Mouse (Mus musculus) lung, embryonic 16.5 days (tissue): Measurements from ENCODE around the gene Ndufaf4. TPM values are rescaled to one million over a fixed set of nuclear protein-coding genes. Genes with fewer than 3 reads are reported as not detected.

ENCODE experiments used
- ATAC-seq: fragments of 200-750 bp; cut with Nextera tagmentation; 2 replicates; pipeline ENCODE4 v1.8.0; 2017; ENCODE audit warnings: low read depth, mild to moderate bottlenecking, moderate library complexity
- H3K27ac ChIP-seq: fragments of 300-500 bp; sonication (generic); 2 replicates; pipeline ENCODE4 v1.5.1; 2014; ENCODE audit warnings: mild to moderate bottlenecking, control low read depth, low read length
- H3K27me3 ChIP-seq: fragments of 300-500 bp; sonication (generic); 2 replicates; pipeline ENCODE4 v1.6.1; 2014; ENCODE audit warnings: low read depth, low read length, mixed read lengths; ENCODE audit not compliant: control insufficient read depth, insufficient read depth
- H3K36me3 ChIP-seq: fragments of 300-500 bp; sonication (generic); 2 replicates; pipeline ENCODE4 v1.6.1; 2014; ENCODE audit warnings: low read length; ENCODE audit not compliant: control insufficient read depth, insufficient read depth
- H3K4me1 ChIP-seq: fragments of 300-500 bp; sonication (generic); replicated peaks from 2 replicates; pipeline ENCODE4 v1.6.1; 2014; ENCODE audit warnings: low read length, mixed read lengths; ENCODE audit not compliant: control insufficient read depth, insufficient read depth
- H3K4me2 ChIP-seq: fragments of 300-500 bp; sonication (generic); 2 replicates; pipeline ENCODE4 v1.6.1; 2014; ENCODE audit warnings: low read depth, low read length, control low read depth
- H3K4me3 ChIP-seq: fragments of 300-500 bp; sonication (generic); 2 replicates; pipeline ENCODE4 v1.5.1; 2014; ENCODE audit warnings: mild to moderate bottlenecking, low read length, control low read depth
- H3K9ac ChIP-seq: fragments of 300-500 bp; sonication (generic); 2 replicates; pipeline ENCODE4 v1.6.1; 2014; ENCODE audit warnings: low read length, control low read depth
- H3K9me3 ChIP-seq: fragments of 300-500 bp; sonication (generic); 2 replicates; pipeline ENCODE4 v1.6.1; 2016; ENCODE audit warnings: low read length; ENCODE audit not compliant: control insufficient read depth
- WGBS: fragments of 180-500 bp; shearing (Covaris S2); extraction: QIAGEN DNeasy Blood & Tissue Kit; methylation state at CpG from one replicate; pipeline ENCODE4 v1.1.7; 2014; 5-methylcytosine and 5-hydroxymethylcytosine counted together
- polyA plus RNA-seq: library from polyadenylated mRNA; unstranded; fragments of >200 nt; fragmentation: Nextera tagmentation; extraction: Ambion mirVana; gene quantifications from 2 replicates; pipeline ENCODE4 v1.2.1, GENCODE M21; 2015

Gene Ndufaf4
- polyA plus RNA-seq, 1 experiment from 2014 or later: 33.8 TPM

DNA sequence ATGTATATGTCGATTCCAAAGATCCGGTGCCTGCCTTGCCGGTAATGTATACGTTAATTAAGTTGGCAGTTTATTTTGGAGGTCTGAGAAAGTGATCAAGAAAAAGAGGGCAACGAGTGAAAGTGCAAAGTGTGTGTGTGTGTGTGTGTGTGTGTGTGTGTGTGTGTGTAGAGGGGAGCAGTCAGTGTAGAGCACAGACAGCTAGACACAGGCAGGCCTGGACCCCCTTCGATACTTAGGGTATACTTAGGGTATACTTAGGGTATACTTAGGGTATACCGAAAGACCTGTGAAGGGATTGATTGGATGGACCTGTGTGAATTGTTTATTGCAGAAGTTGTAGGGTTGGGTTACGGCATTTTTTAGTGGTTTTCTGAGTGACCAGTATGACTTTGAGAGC lies 753 bp downstream of the Ndufaf4 start:
- Histone ChIP-seq H3K9ac (peak overlapping the region; percentile 80), H3K27ac (no peak overlapping the region), H3K4me1 (peaks cover 10% of the 10 kb centered on the region), H3K4me3 (peak overlapping the region; percentile 76), H3K9me3 (no peaks in the 10 kb centered on the region), H3K27me3 (no peaks in the 10 kb centered on the region), H3K36me3 (peaks cover 9% of the 10 kb centered on the region; the same call in 1 of the 2 replicates), H3K4me2 (peak overlapping the region; percentile 91)
- 23% methylated on average over 8 of the region's 8 CpGs for WGBS
- no peak for ATAC-seq

- ATAC-seq: no peak
These were observed 1.3 kb downstream of the Ndufaf4 start for GRCm38 (mm10) chr4:24899146-24899545.

DNA sequence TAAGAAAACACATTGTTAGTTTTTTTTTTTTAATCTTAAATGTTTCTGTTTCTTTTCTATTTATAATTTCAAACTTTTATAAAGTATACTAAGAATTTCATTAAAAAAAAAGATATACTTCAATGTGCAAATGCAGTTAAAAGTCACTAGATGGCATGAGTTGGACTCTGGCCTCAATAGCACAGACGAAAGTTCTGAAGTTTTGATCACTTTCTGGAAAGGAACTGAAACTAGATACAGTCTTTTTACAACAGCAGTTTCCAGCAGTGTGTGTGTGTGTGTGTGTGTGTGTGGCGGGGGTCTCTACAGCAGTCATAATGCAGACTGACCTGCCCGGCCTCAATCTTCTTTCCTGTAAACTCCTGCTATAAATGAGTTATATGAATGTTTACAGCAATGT lies 9.9 kb downstream of the Ndufaf4 start:
- ATAC-seq: no peak
- 54% methylated on average over 3 of the region's 3 CpGs for WGBS

More at GRCm38 (mm10) chr4:24899146-24899545, 1.3 kb downstream of the Ndufaf4 start:
- no peak overlapping the region for H3K27ac ChIP-seq
- H3K9ac ChIP-seq: peak overlapping the region; percentile 20; the same call in 1 of the 2 replicates
- H3K4me2 ChIP-seq: peak overlapping the region; percentile 91
- H3K4me1 ChIP-seq: peaks cover 10% of the 10 kb centered on the region
- H3K4me3 ChIP-seq: peak overlapping the region; percentile 76
- WGBS: 28% methylated on average over 4 of the region's 4 CpGs
- no peaks in the 10 kb centered on the region for H3K9me3 ChIP-seq
- peaks cover 9% of the 10 kb centered on the region; the same call in 1 of the 2 replicates for H3K36me3 ChIP-seq
- H3K27me3 ChIP-seq: no peaks in the 10 kb centered on the region

DNA sequence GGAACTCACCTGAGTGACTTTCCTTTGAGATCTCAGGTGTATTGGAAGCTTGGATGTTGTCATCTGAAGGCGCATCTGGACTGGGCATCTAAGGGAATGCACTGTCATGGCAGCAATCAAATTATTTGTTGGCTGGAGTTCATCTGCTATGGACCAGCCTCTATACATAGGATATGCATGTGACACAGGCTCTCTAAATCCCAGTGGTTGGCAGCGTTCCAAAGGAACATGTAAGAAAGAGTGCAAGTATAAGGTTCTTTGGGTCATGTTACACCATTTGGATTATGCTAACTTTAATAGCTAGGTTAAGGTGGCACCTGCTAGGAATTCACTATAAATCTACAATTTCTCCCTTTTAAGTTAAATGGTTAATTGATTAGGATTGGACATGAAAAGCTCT lies 17.7 kb downstream of the Ndufaf4 start:
- Histone ChIP-seq H3K9ac (no peak overlapping the region), H3K27me3 (no peaks in the 10 kb centered on the region), H3K4me2 (no peak overlapping the region), H3K27ac (no peak overlapping the region), H3K4me1 (no peaks in the 10 kb centered on the region), H3K36me3 (no peaks in the 10 kb centered on the region), H3K4me3 (no peak overlapping the region), H3K9me3 (no peaks in the 10 kb centered on the region)
- ATAC-seq: no peak
- 84% methylated on average over 2 of the region's 2 CpGs for WGBS

More for the DNA sequence above, 9.9 kb downstream of the Ndufaf4 start:
- no peak overlapping the region for H3K27ac ChIP-seq
- H3K36me3 ChIP-seq: peaks cover 4% of the 10 kb centered on the region; the same call in 1 of the 2 replicates
- H3K9me3 ChIP-seq: no peaks in the 10 kb centered on the region
- no peak overlapping the region for H3K4me2 ChIP-seq
- H3K9ac ChIP-seq: no peak overlapping the region
- no peaks in the 10 kb centered on the region for H3K4me1 ChIP-seq
- no peak overlapping the region for H3K4me3 ChIP-seq
- no peaks in the 10 kb centered on the region for H3K27me3 ChIP-seq

- WGBS: 51% methylated on average over 5 of the region's 5 CpGs
- H3K27me3 ChIP-seq: no peaks in the 10 kb centered on the region
- no peak overlapping the region for H3K4me3 ChIP-seq
- H3K4me2 ChIP-seq: no peak overlapping the region
- no peaks in the 10 kb centered on the region for H3K36me3 ChIP-seq
- no peak for ATAC-seq
- H3K9ac ChIP-seq: no peak overlapping the region
- H3K9me3 ChIP-seq: no peaks in the 10 kb centered on the region
- no peaks in the 10 kb centered on the region for H3K4me1 ChIP-seq
- no peak overlapping the region for H3K27ac ChIP-seq
These were observed 22.2 kb downstream of the Ndufaf4 start for GRCm38 (mm10) chr4:24920006-24920577.

DNA sequence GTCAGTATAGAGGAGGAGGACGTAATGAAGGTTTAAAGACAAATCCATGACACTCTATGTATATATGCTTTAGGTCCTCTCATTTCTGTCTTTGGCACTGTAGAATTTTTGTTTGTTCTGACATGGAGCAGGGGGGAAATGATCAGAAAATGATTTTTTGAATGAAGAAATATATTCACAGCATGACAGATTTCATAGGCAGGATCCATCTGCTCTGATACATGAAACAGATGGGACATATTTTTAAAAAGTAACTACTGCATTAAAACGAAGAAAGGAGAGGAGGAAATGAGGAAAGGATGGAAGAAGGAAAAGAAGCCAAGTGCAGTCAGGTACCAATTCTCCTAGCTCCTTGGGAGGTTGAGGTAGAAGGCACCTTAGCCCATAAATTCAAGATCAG lies 26.8 kb downstream of the Ndufaf4 start:
- no peak overlapping the region for H3K4me2 ChIP-seq
- no peaks in the 10 kb centered on the region for H3K27me3 ChIP-seq
- no peak overlapping the region for H3K27ac ChIP-seq
- ATAC-seq: no peak
- H3K4me1 ChIP-seq: no peaks in the 10 kb centered on the region
- H3K9ac ChIP-seq: no peak overlapping the region
- H3K9me3 ChIP-seq: no peaks in the 10 kb centered on the region
- H3K36me3 ChIP-seq: no peaks in the 10 kb centered on the region
- H3K4me3 ChIP-seq: no peak overlapping the region
- 67% methylated on average over 2 of the region's 2 CpGs for WGBS

DNA sequence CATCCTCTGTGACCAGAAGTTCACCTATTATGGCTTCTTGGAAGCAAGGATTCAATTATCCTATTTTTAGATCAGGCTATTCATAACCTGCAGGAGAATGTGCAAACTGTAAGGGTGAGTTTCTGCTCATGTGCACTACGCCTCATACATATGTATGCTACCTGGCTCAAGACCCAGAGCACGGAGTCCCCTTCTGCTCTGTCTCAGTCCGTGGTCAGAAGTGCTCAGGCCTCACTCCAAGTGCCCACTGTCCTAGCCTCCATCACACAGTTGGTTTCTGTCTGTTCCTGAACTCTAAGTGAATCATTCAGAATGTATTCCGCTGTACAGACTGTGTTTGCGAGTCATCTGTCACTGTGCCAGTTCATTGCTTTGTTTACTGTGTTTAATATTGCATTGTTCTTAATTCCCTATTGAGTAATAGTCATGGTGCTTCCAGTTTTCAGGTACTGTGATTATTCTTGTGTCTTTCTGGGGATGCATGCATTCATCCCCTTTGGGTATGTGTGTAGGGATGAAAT lies 30.4 kb downstream of the Ndufaf4 start:
- Histone ChIP-seq H3K27me3 (no peaks in the 10 kb centered on the region), H3K4me2 (no peak overlapping the region), H3K36me3 (no peaks in the 10 kb centered on the region), H3K4me1 (no peaks in the 10 kb centered on the region), H3K9me3 (no peaks in the 10 kb centered on the region), H3K4me3 (no peak overlapping the region), H3K27ac (no peak overlapping the region), H3K9ac (no peak overlapping the region)
- ATAC-seq: no peak
- WGBS: 73% methylated on average over 5 of the region's 5 CpGs

DNA sequence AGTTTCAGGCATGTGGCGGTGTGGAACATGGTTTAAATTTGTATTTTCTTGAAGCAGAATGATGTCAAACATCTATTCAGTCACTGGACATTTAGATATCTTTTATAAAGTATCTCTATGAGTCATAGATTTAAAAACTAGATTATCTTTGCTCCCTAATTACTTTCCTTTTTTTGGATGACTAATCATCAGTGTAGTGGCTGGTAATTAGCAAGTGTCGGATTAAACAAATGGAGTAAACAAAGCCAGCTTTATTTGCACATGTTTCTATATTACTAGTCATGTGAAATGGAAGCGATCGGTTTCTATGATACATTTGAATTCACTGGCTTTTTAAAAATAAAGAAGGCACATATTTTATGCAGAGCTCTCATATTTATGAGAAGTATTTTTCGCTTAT lies 31.0 kb downstream of the Ndufaf4 start:
- 78% methylated on average over 5 of the region's 5 CpGs for WGBS

GRCm38 (mm10) chr4:24942728-24943424 lies 45.0 kb downstream of the Ndufaf4 start:
- Histone ChIP-seq H3K4me1 (no peaks in the 10 kb centered on the region), H3K4me2 (no peak overlapping the region), H3K27me3 (no peaks in the 10 kb centered on the region), H3K9ac (no peak overlapping the region), H3K27ac (no peak overlapping the region), H3K4me3 (no peak overlapping the region), H3K36me3 (no peaks in the 10 kb centered on the region), H3K9me3 (no peaks in the 10 kb centered on the region)
- ATAC-seq: no peak
- WGBS: 58% methylated on average over 6 of the region's 6 CpGs

More for the DNA sequence above, 31.0 kb downstream of the Ndufaf4 start:
- H3K27me3 ChIP-seq: no peaks in the 10 kb centered on the region
- H3K9me3 ChIP-seq: no peaks in the 10 kb centered on the region
- no peaks in the 10 kb centered on the region for H3K4me1 ChIP-seq
- H3K27ac ChIP-seq: no peak overlapping the region
- H3K4me2 ChIP-seq: no peak overlapping the region
- no peak overlapping the region for H3K9ac ChIP-seq
- ATAC-seq: no peak
- H3K36me3 ChIP-seq: no peaks in the 10 kb centered on the region
- H3K4me3 ChIP-seq: no peak overlapping the region
